Mouse (Mus musculus) E14TG2a.4 (cell line): Measurements from ENCODE around the gene Sh2d3c.

ENCODE experiments used
- CTCF ChIP-seq: conservative IDR thresholded peaks from 2 replicates; pipeline ENCODE4 v1.5.1; 2014; ENCODE audit warnings: low read length
- NANOG ChIP-seq: IDR thresholded peaks from 2 replicates; pipeline ENCODE4 v1.6.1; 2014; ENCODE audit warnings: borderline replicate concordance, low read length, mixed read lengths
- POU5F1 ChIP-seq: IDR thresholded peaks from 2 replicates; pipeline ENCODE4 v1.6.1; 2014; ENCODE audit warnings: low read length, borderline replicate concordance

DNA sequence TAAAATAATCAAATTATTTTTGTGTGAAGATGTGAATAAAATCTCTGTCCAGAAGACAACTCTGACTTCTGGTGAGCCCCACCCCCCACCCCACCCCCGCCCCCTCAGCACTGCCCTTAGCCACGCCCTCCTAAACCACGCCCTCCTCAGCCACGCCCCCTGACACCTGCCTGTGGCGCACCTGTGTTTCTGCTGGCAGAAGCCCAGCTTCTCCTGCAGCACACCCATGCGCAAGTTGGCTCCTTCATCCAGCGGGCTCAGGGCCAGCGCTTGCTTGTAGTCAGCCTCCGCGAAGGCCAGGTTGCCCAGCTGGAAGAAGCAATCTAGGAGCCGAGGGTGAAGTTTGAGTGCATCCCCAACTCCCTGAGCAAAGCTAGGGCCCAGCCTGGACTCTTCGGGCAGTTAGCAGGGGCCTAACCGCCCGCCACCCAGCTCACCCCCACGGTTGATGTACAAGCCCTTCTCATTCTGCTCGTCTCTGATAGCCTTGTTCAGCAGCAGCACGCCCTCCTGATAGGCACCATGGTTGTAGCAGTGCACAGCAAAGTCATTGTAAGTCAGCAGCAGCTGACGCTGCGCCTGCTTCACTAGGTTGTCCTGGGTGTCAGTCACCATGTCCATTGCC, 47.9 kb downstream of the Sh2d3c start:
- TF ChIP-seq CTCF (no peak), NANOG (no peak), POU5F1 (no peak)
